Mouse (Mus musculus) lung, postnatal 0 days (tissue): ENCODE measurements around the gene Fastkd3.

ENCODE experiments used
- CTCF ChIP-seq: IDR thresholded peaks from 2 replicates; pipeline ENCODE4 v1.5.1; 2016; ENCODE audit warnings: antibody characterized with exemption, mild to moderate bottlenecking
- EP300 ChIP-seq: IDR thresholded peaks from 2 replicates; pipeline ENCODE4 v1.6.1; 2016; ENCODE audit warnings: antibody characterized with exemption, mild to moderate bottlenecking, control low read depth

DNA sequence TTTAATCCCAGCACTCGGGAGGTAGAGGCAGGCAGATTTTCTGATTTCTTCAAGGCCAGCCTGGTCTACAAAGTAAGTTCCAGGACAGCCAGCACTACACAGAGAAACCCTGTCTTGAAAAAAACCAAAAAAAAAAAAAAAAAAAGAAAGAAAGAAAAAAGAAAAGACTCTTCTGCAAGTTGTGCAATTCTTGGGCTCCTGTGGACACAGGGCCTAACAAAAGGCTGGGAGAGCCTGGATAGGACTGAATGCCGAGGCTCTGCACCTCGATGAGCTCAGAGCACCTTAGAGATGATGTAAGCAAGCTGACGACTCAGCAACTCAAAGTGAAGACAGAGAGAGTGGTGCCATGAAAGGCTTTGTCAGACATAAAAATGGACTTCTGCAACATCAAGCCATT lies 7.6 kb upstream of the Fastkd3 start:
- no peak for TF ChIP-seq CTCF
- TF ChIP-seq EP300 = no peak
